Mouse (Mus musculus) cerebellum, postnatal 36 days (tissue): ENCODE measurements around the gene Fam161b.

Experiments used
- DNase-seq, 2 experiments: peaks; one replicate each; pipeline ENCODE4 v3.0.0; 2021 to 2022; ENCODE audit warnings: mixed read lengths in 2 of 2

Fam161b gene

GRCm38 (mm10) chr12:84361555-84362489 is at the start of gene Fam161b, which contains the start of gene Coq6:
Gene Fam161b, minus strand, starts transcription at chr12:84361833.
Gene Coq6, plus strand, starts transcription at chr12:84361657.
- peak; percentile 93 for DNase-seq

GRCm38 (mm10) chr12:84408819-84409507 is 47.3 kb upstream of the Fam161b start, which contains the start of the genes Entpd5 and Bbof1:
Gene Entpd5, minus strand, starts transcription at chr12:84409029.
Gene Bbof1, plus strand, starts transcription at chr12:84409071.
- DNase-seq, result peak; percentile 91 to 94

- DNase-seq, result peak; percentile 18 to 45
Measured at GRCm38 (mm10) chr12:84407874-84408818, 46.5 kb upstream of the Fam161b start.

DNA sequence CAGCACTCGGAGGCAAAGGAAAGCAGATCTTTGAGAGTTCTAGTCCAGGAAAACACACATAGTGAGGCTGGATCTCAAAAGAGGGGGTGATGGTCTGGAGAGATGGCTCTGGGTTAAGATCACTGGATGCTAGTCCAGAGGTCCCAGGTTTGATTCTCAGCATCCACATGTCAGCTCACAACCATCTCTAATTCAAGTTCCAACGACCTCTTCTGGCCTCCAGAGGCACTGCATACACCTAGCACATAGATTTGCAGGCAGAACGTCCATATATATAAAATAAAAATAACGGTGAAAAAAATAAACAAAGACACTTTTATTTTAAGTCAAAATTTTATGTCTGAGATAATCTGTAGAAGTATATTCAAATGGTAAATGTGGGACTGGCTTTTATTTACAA is 45.6 kb upstream of the Fam161b start:
- no peak for DNase-seq

- no peak for DNase-seq
Measured at GRCm38 (mm10) chr12:84404541-84404940, 42.9 kb upstream of the Fam161b start.

GRCm38 (mm10) chr12:84402923-84403322 is 41.3 kb upstream of the Fam161b start:
- DNase-seq, result no peak

- DNase-seq, result no peak
Measured at GRCm38 (mm10) chr12:84400653-84401052, 39.0 kb upstream of the Fam161b start.

DNA sequence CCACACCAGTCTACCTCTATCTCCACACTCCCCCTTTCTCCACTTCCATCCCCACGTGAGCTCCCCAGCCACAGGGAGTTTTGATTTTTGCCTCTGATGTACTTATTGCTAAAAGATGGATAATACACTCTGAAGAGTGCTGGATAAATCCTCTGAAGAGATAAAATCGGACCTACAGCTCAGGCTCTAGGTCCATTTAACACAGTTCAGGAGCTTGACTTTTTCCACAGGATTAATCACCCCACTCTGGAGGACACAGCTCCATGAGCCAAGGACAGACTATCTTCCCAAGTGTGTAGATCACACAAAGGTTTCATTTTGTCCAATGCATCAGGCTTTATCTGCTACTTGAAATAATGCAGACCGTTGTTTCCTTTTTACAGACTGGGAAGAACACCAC is 38.4 kb upstream of the Fam161b start:
- no peak for DNase-seq

- no peak for DNase-seq
Measured at GRCm38 (mm10) chr12:84399663-84400062, 38.0 kb upstream of the Fam161b start.

GRCm38 (mm10) chr12:84399135-84399534 is 37.5 kb upstream of the Fam161b start:
- no peak for DNase-seq

- no peak for DNase-seq
Measured at GRCm38 (mm10) chr12:84398629-84399028, 37.0 kb upstream of the Fam161b start.

GRCm38 (mm10) chr12:84397685-84398084 is 36.1 kb upstream of the Fam161b start:
- DNase-seq, result no peak

- DNase-seq, result no peak
Measured at GRCm38 (mm10) chr12:84396947-84397679, 35.5 kb upstream of the Fam161b start.

DNA sequence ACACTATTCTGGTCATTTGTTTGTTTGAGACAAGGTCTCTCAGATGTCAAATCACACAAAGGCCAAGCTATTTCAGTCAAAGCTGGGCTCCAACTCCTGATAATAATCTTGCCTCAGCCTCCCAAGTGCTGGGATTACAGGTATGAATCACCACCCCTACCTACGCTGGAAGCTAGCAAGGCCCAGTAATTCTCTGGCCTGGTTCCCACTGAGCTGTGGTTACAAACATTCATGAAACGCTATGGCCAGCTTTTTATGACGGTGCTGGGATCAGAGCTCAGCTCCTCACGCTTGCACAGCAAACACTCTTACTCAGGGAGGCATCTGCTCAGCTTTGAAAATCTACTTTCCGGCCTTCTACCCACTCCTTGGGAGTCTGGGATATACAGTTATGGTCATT is 32.2 kb upstream of the Fam161b start:
- no peak for DNase-seq

DNA sequence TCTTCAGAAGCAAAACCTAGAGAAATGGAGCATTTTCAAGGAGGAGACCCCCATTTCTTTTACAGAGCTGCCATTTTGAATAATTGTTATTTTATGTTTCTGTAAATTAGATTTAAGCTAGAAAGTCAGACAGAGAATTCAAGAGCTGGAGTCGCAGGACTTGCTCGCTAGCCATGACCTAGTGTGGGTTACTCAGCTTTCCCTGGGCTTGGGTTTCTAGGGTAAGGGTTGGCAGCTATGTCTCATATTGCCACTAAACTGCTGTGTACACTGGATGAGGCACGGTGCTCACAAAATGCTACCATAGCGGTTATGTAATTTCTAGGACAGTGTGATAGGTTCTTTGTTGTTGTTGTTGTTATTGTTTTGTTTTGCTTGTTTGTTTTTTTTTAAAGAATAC is 31.0 kb upstream of the Fam161b start:
- no peak for DNase-seq

GRCm38 (mm10) chr12:84390336-84390735 is 28.7 kb upstream of the Fam161b start:
- DNase-seq, result no peak

GRCm38 (mm10) chr12:84388774-84389400 is 27.3 kb upstream of the Fam161b start:
- DNase-seq, result no peak

GRCm38 (mm10) chr12:84388097-84388496 is 26.5 kb upstream of the Fam161b start:
- DNase-seq, result no peak

DNA sequence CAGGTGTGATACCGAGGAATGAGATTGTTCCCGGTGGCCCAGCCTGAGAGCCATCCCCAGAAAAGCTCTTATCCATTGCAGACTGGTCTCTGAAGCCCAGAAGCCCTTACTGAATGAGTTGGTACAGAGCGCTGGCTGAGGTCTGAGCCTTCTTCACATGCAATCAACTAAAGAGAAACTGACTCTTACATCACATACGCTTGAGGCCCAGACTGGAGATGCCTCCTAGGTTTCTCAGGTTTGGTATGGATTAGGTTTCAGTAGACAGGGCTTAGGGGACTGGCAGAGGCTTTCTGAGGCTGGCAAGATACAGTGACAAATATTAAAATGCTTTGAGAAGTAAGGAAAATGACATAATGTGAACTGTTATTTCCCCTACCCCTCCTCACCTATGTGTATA is 23.8 kb upstream of the Fam161b start:
- no peak for DNase-seq

DNA sequence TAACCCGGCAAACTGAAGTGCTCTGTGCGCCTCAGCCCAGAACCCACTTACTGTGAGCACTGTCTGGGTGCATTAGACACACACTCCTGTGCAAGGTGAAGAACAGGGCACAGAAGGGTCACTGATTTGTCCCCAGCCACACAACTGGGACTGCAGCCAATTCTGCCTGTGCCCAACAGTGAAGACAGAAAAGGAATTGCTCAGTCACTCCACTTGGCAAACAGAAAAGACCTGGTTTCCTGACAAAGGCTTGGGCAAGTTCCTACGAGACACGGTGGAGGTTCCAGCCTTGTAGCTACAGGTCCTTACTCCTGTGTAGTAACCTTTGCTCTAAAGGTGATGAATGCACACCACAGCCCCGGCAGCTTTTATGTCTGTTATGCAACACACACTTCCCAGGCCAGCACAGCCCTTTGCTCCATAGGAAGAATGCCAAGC is 23.0 kb upstream of the Fam161b start:
- DNase-seq, result peak in 1 of 2 experiments; percentile 12

- DNase-seq, result no peak
Measured at GRCm38 (mm10) chr12:84382369-84382768, 20.7 kb upstream of the Fam161b start.
